Mouse (Mus musculus) olfactory bulb, adult 2 months (tissue): ENCODE measurements around the gene Rnf113a2.
A peak's percentile ranks its signal among the peaks of the same experiment; 100 is the strongest.

Experiments
- CTCF ChIP-seq: fragments of 200-500 bp; IDR thresholded peaks from 2 replicates; pipeline ENCODE4 v1.5.1; 2012; ENCODE audit warnings: low read depth, mild to moderate bottlenecking, low read length, moderate library complexity; ENCODE audit not compliant: insufficient read depth
- POLR2A ChIP-seq: fragments of 200-500 bp; IDR thresholded peaks from 2 replicates; pipeline ENCODE4 v1.6.1; 2012; ENCODE audit warnings: mild to moderate bottlenecking, low read depth, low read length, moderate library complexity; ENCODE audit not compliant: insufficient read depth

GRCm38 (mm10) chr12:84450718-84451646 is 34.0 kb downstream of the Rnf113a2 start, which contains the start of the genes Aldh6a1 and Lin52:
- no peak for TF ChIP-seq CTCF
- peak; percentile 79 for TF ChIP-seq POLR2A
